Mouse (Mus musculus): ENCODE data around the gene Vps72.
"Not testable (repeated sequence)": the region's sequence is repeated elsewhere in the genome, so short reads cannot be mapped to it uniquely, and the experiment has no call there.

Gene Vps72

DNA sequence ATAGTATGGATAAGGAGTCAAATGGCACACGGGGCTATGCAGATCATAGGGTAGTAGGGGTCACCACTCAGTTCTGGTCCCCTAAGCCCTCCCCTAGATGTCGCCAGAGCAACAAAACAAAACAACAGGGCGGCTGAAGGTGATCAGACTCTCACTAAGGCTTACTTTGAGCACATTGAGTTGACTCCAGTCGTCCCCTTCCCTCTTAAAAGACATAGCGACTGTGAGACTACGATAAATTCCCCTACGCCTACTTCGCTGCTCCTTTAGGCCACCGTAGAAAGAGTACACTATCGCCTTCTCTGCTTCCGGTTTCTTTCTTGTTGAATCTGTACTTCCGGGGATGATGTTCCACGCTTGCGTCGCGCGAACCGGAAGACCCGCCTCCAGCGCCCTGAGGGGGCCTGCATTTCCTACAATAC, 22.9 kb downstream of the Vps72 start, which contains the start of the genes Scnm1 and Lysmd1:
Gene Scnm1 (minus strand): TSS at position 332 of the 422 bp plus-strand sequence.
Gene Lysmd1 (plus strand): TSS at position 409 of the 422 bp plus-strand sequence.
- in situ Hi-C loops (cut with MboI) = no loop called here

GRCm38 (mm10) chr3:95134133-95134532, 23.3 kb downstream of the Vps72 start:
- in situ Hi-C loops (cut with MboI) = not testable (repeated sequence)

GRCm38 (mm10) chr3:95135023-95135422, 24.2 kb downstream of the Vps72 start:
- in situ Hi-C loops (cut with MboI) = no loop called here

GRCm38 (mm10) chr3:95135433-95136052, 24.7 kb downstream of the Vps72 start:
- in situ Hi-C loops (cut with MboI) = no loop called here

GRCm38 (mm10) chr3:95136336-95136735, 25.5 kb downstream of the Vps72 start:
- in situ Hi-C loops (cut with MboI) = no loop called here

- in situ Hi-C loops (cut with MboI) = no loop called here
Measured at GRCm38 (mm10) chr3:95139586-95140288, 28.9 kb downstream of the Vps72 start.

GRCm38 (mm10) chr3:95140289-95140595, 29.4 kb downstream of the Vps72 start:
- in situ Hi-C loops (cut with MboI) = no loop called here

GRCm38 (mm10) chr3:95140795-95141194, 30.0 kb downstream of the Vps72 start:
- in situ Hi-C loops (cut with MboI) = no loop called here

DNA sequence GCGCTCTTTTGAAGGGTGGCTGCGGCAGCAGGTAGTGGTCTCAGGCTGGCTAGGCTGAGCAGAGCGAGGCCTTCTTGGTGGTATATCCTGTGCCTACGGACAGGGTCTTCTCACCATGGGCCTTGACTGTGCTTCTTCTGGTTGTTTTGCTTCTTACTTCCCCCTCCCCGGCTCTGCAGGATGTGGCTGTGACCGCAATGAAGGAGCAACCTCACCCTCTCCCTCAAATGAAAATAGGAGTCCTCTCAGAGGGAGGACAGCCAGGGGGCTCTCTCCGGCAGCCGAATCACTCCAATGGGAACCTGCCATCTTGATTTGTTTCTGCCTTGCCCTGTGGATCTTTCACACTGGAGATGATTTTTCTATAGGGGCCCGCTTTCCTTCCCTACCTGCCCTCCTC, 30.7 kb downstream of the Vps72 start:
- in situ Hi-C loops (cut with MboI) = no loop called here

GRCm38 (mm10) chr3:95141952-95142616, 31.3 kb downstream of the Vps72 start, which contains the start of gene Tnfaip8l2:
Gene Tnfaip8l2 (minus strand): TSS chr3:95142360.
- in situ Hi-C loops (cut with MboI) = no loop called here

DNA sequence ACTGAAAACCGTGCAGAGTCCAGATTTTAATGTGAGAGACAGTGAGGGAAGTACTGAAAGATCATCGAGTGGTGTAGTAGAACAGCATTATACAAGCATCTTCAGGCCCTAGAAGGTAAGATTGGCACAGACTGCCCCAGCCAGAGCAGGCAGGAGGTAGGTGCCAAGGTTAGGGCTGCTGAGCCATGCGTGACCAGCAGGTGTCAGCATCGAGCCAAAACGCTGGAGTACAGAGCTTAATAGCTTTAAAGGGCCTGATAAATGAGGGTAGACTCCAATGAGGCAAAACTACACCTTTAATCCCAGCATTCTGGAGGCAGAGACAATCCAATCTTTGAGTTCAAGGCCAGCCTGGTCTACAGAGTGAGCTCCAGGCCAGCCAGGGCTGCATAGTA, 31.8 kb downstream of the Vps72 start:
- in situ Hi-C loops (cut with MboI) = no loop called here

- in situ Hi-C loops (cut with MboI) = no loop called here
Measured at GRCm38 (mm10) chr3:95147924-95148323, 37.1 kb downstream of the Vps72 start.

GRCm38 (mm10) chr3:95153874-95154273, 43.1 kb downstream of the Vps72 start:
- in situ Hi-C loops (cut with MboI) = no loop called here

GRCm38 (mm10) chr3:95159511-95159986, 48.7 kb downstream of the Vps72 start:
- in situ Hi-C loops (cut with MboI) = no loop called here

- in situ Hi-C loops (cut with MboI) = no loop called here
Measured at GRCm38 (mm10) chr3:95159987-95160963, 49.5 kb downstream of the Vps72 start, which contains the start of gene Sema6c. Gene Sema6c (plus strand): TSS chr3:95160457.

- in situ Hi-C loops (cut with MboI) = no loop called here
Measured at GRCm38 (mm10) chr3:95161041-95161551, 50.3 kb downstream of the Vps72 start.

DNA sequence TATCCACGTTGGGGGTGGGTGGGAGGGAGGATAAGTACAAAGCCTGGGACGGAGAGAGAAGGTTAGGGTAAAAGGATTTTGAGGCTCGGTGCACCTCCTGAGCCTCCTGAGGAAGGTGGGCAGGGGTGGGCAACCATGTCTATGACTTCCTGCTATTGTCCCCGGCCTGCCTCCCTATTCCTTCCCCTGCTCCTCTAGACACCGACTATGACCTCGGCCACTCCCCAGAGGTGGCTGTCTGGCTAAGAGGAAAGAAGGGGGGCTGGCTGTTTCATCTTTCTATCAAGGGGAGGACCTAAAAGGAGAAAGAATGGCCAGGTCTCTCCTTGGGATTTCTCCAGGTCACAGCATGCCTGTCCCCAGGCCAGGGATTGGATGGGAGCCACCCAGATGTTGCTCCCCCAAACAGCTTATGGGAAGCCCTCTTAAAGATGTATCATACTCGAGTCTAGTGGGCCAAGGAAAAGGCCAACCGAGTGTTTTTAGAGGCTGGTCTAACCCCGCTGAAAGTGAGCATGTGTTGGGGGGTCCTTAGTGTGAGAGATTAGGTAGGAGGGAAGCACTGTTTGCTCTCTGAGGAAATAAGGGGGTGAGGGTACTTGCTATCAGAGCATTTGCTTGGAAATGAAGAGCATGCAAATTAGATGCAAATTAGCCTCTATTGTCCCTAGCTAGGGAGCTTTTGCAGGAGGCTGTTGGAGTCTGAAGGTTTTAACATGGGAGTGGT, 51.0 kb downstream of the Vps72 start:
- in situ Hi-C loops (cut with MboI) = no loop called here

DNA sequence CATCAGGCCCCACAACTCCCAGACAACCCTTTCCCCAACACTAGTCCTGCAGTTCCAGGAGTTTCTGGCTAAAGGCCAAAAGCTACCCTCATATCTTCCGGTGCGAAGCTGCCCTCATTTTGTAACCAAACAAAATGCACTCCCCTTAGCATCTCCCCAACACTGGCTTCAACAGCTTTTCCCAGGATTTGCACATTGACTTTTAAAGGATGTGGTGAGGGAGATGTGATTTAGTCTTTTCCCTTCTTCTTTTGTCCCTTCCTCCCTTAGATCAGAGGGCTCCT, 51.5 kb downstream of the Vps72 start:
- in situ Hi-C loops (cut with MboI) = no loop called here

GRCm38 (mm10) chr3:95163419-95164255, 52.8 kb downstream of the Vps72 start:
- in situ Hi-C loops (cut with MboI) = no loop called here

- in situ Hi-C loops (cut with MboI) = no loop called here
Measured at GRCm38 (mm10) chr3:95164256-95164550, 53.4 kb downstream of the Vps72 start.

All from mature B cell (primary cell).